Mouse (Mus musculus) spleen, adult 2 months (tissue): ENCODE measurements at regions not wholly inside any gene's neighbourhood (a gene's known extent, or its start where the extent isn't known, plus 50 kb on each side); places are given as distances from the start of the nearest gene placed in this dataset.

ENCODE experiments used
- CTCF ChIP-seq: fragments of 200-500 bp; IDR thresholded peaks from 2 replicates; pipeline ENCODE4 v1.5.1; 2011; ENCODE audit warnings: mild to moderate bottlenecking, inconsistent platforms; ENCODE audit not compliant: insufficient read depth, insufficient read length, insufficient replicate concordance; ENCODE audit errors: extremely low read depth
- POLR2A ChIP-seq: fragments of 200-500 bp; IDR thresholded peaks from 2 replicates; pipeline ENCODE4 v1.6.1; 2011; ENCODE audit warnings: low read depth, low read length, inconsistent platforms

DNA sequence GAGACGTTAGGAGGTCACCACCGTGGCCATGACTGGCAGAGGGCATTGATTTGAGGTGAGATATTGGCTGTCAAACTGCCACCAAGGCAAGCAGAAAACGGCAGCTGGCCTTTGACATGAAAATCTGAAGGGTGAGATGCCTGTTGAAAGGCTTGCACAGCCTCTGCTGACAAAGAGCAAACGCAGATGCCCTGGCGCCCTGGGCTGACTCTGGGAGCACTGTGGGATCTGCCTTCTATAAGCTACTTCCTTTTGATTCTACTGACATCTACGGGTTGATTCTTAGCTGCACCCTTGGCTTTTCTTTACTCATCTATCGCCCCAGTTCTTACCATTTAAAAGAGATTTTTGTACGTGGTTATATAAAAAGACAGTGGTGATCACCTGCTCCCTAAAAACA, 98.2 kb upstream of the Elac2 start:
- TF ChIP-seq CTCF (no peak), POLR2A (no peak)
